Mouse (Mus musculus): ENCODE measurements around the gene Wwc2.

Gene Wwc2

GRCm38 (mm10) chr8:47989211-47989610 is 1.5 kb downstream of the Wwc2 start:
- no peak for DNase-seq

GRCm38 (mm10) chr8:47988111-47988510 is 2.6 kb downstream of the Wwc2 start:
- no peak for DNase-seq

GRCm38 (mm10) chr8:47985644-47986043 is 5.1 kb downstream of the Wwc2 start:
- no peak for DNase-seq

GRCm38 (mm10) chr8:47985243-47985642 is 5.5 kb downstream of the Wwc2 start:
- no peak for DNase-seq

- DNase-seq, result no peak
Observed at GRCm38 (mm10) chr8:47981075-47981474, 9.6 kb downstream of the Wwc2 start.

- DNase-seq, result no peak
Observed at GRCm38 (mm10) chr8:47979876-47980275, 10.8 kb downstream of the Wwc2 start.

GRCm38 (mm10) chr8:47978755-47979154 is 12.0 kb downstream of the Wwc2 start:
- DNase-seq, result peak; percentile 53

GRCm38 (mm10) chr8:47974963-47975314 is 15.8 kb downstream of the Wwc2 start:
- DNase-seq, result no peak

GRCm38 (mm10) chr8:47974138-47974962 is 16.4 kb downstream of the Wwc2 start:
- DNase-seq, result no peak

GRCm38 (mm10) chr8:47971121-47971520 is 19.6 kb downstream of the Wwc2 start:
- no peak for DNase-seq

- DNase-seq, result no peak
Observed at GRCm38 (mm10) chr8:47970576-47970975, 20.1 kb downstream of the Wwc2 start.

GRCm38 (mm10) chr8:47967045-47967920 is 23.4 kb downstream of the Wwc2 start:
- DNase-seq, result no peak

- no peak for DNase-seq
Observed at GRCm38 (mm10) chr8:47962484-47962883, 28.2 kb downstream of the Wwc2 start.

- DNase-seq, result no peak
Observed at GRCm38 (mm10) chr8:47962005-47962404, 28.7 kb downstream of the Wwc2 start.

- DNase-seq, result no peak
Observed at GRCm38 (mm10) chr8:47957560-47957959, 33.2 kb downstream of the Wwc2 start.

GRCm38 (mm10) chr8:47951380-47951932 is 39.3 kb downstream of the Wwc2 start:
- peak; percentile 47 for DNase-seq

- DNase-seq, result no peak
Observed at GRCm38 (mm10) chr8:47948836-47949235, 41.9 kb downstream of the Wwc2 start.

GRCm38 (mm10) chr8:47947672-47948618 is 42.8 kb downstream of the Wwc2 start:
- no peak for DNase-seq

GRCm38 (mm10) chr8:47943049-47943448 is 47.7 kb downstream of the Wwc2 start:
- DNase-seq, result peak; percentile 55

GRCm38 (mm10) chr8:47941028-47941427 is 49.7 kb downstream of the Wwc2 start:
- DNase-seq, result no peak

GRCm38 (mm10) chr8:47939933-47940870 is 50.5 kb downstream of the Wwc2 start:
- DNase-seq, result no peak

All from thymus, postnatal 14 days (tissue).